Mouse (Mus musculus) urinary bladder, postnatal 4 days (tissue): ENCODE results near the gene Fam83g.
"Not testable (repeated sequence)": the region's sequence is repeated elsewhere in the genome, so short reads cannot be mapped to it uniquely, and the experiment has no call there.

ENCODE experiments used
- DNase-seq, 2 experiments: peaks; one replicate each; pipeline ENCODE4 v3.0.0; 2021 to 2022; ENCODE audit warnings: low spot score in 2 of 2

Gene Fam83g

GRCm38 (mm10) chr11:61683907-61684731, at the start of gene Fam83g:
Gene Fam83g, plus strand, starts transcription at chr11:61684091.
- DNase-seq = peak; percentile 64 to 70

GRCm38 (mm10) chr11:61636309-61636708, 47.6 kb upstream of the Fam83g start:
- DNase-seq = not testable (repeated sequence)

- no peak for DNase-seq
These were observed 46.5 kb upstream of the Fam83g start for GRCm38 (mm10) chr11:61637413-61637812.

- no peak for DNase-seq
These were observed 46.0 kb upstream of the Fam83g start for GRCm38 (mm10) chr11:61637856-61638255.

GRCm38 (mm10) chr11:61638764-61639536, 44.9 kb upstream of the Fam83g start:
- DNase-seq = no peak

GRCm38 (mm10) chr11:61639601-61640177, 44.2 kb upstream of the Fam83g start:
- DNase-seq = no peak

GRCm38 (mm10) chr11:61640585-61640984, 43.3 kb upstream of the Fam83g start:
- DNase-seq = not testable (repeated sequence)

- no peak for DNase-seq
These were observed 41.8 kb upstream of the Fam83g start for GRCm38 (mm10) chr11:61642106-61642505.

GRCm38 (mm10) chr11:61643184-61643961, 40.5 kb upstream of the Fam83g start:
- DNase-seq = no peak

- DNase-seq = no peak
These were observed 39.1 kb upstream of the Fam83g start for GRCm38 (mm10) chr11:61644576-61645326.

GRCm38 (mm10) chr11:61645357-61645857, 38.5 kb upstream of the Fam83g start:
- no peak for DNase-seq

- no peak for DNase-seq
These were observed 37.3 kb upstream of the Fam83g start for GRCm38 (mm10) chr11:61646499-61647039.

GRCm38 (mm10) chr11:61647110-61647910, 36.6 kb upstream of the Fam83g start:
- DNase-seq = no peak

- no peak for DNase-seq
These were observed 35.7 kb upstream of the Fam83g start for GRCm38 (mm10) chr11:61647956-61648748.

- DNase-seq = no peak
These were observed 35.2 kb upstream of the Fam83g start for GRCm38 (mm10) chr11:61648749-61649115.

- no peak for DNase-seq
These were observed 34.7 kb upstream of the Fam83g start for GRCm38 (mm10) chr11:61649163-61649580.

GRCm38 (mm10) chr11:61649626-61650025, 34.3 kb upstream of the Fam83g start:
- DNase-seq = no peak

- no peak for DNase-seq
These were observed 33.2 kb upstream of the Fam83g start for GRCm38 (mm10) chr11:61650470-61651265.
